Mouse (Mus musculus) kidney, adult 2 months (tissue): Measurements from ENCODE around the gene Wfikkn1.
"Not testable (repeated sequence)": the region's sequence is repeated elsewhere in the genome, so short reads cannot be mapped to it uniquely, and the experiment has no call there.

Experiments
- CTCF ChIP-seq: fragments of 200-500 bp; conservative IDR thresholded peaks from 2 replicates; pipeline ENCODE4 v1.5.1; 2011; ENCODE audit warnings: low read depth, mild to moderate bottlenecking, control low read depth, low read length, moderate library complexity, mixed read lengths; ENCODE audit not compliant: insufficient read depth, insufficient read length
- POLR2A ChIP-seq: fragments of 200-500 bp; IDR thresholded peaks from one replicate; pipeline ENCODE4 v1.6.1; 2011; ENCODE audit warnings: low read depth, low read length, control low read depth

- not testable (repeated sequence) for TF ChIP-seq CTCF, POLR2A
These were observed 9.1 kb downstream of the Wfikkn1 start for GRCm38 (mm10) chr17:25871566-25871965.
